Mouse (Mus musculus) limb, embryonic 10.5 days (tissue): ENCODE results near the gene Serpinb1c. TPM values are rescaled to one million over a fixed set of nuclear protein-coding genes. Genes with fewer than 3 reads are reported as not detected.

ENCODE experiments used
- DNase-seq: peaks from one replicate; pipeline ENCODE4 v3.0.0-alpha.2; 2017; ENCODE audit warnings: low spot score
- H3K27ac ChIP-seq: fragments of 300-500 bp; sonication (generic); 2 replicates; pipeline ENCODE4 v1.5.1; 2016; ENCODE audit warnings: mild to moderate bottlenecking
- H3K27me3 ChIP-seq: fragments of 300-500 bp; sonication (generic); 2 replicates; pipeline ENCODE4 v1.6.1; 2016; ENCODE audit warnings: low read depth, mild to moderate bottlenecking; ENCODE audit not compliant: poor library complexity, severe bottlenecking
- H3K36me3 ChIP-seq: fragments of 300-500 bp; sonication (generic); 2 replicates; pipeline ENCODE4 v1.6.1; 2016; ENCODE audit warnings: mild to moderate bottlenecking, moderate library complexity
- H3K4me1 ChIP-seq: fragments of 300-500 bp; sonication (generic); 2 replicates; pipeline ENCODE4 v1.6.1; 2016
- H3K4me3 ChIP-seq: fragments of 300-500 bp; sonication (generic); 2 replicates; pipeline ENCODE4 v1.5.1; 2016; ENCODE audit warnings: mild to moderate bottlenecking, moderate library complexity
- H3K9me3 ChIP-seq: fragments of 300-500 bp; sonication (generic); replicated peaks from 2 replicates; pipeline ENCODE4 v1.6.1; 2016; ENCODE audit warnings: mild to moderate bottlenecking
- WGBS: fragments of 180-500 bp; shearing (Covaris S2); methylation state at CpG from one replicate; pipeline ENCODE4 v1.1.7; 2016; 5-methylcytosine and 5-hydroxymethylcytosine counted together
- polyA plus RNA-seq: library from polyadenylated mRNA; unstranded; fragments of >200 nt; fragmentation: Nextera tagmentation; extraction: Ambion mirVana; gene quantifications from 2 replicates; pipeline ENCODE4 v1.2.1, GENCODE M21; 2016

Serpinb1c gene
- polyA plus RNA-seq, 1 experiment from 2014 or later, result not detected

GRCm38 (mm10) chr13:32831505-32832273 is 66.3 kb downstream of the Serpinb1c start:
- no peak overlapping the region for H3K4me3 ChIP-seq
- no peaks in the 10 kb centered on the region for H3K36me3 ChIP-seq
- no peaks in the 10 kb centered on the region for H3K4me1 ChIP-seq
- H3K9me3 ChIP-seq, result no peaks in the 10 kb centered on the region
- WGBS, result 85% methylated on average over 3 of the region's 3 CpGs
- no peaks in the 10 kb centered on the region for H3K27me3 ChIP-seq
- H3K27ac ChIP-seq, result no peak overlapping the region
- no peak for DNase-seq

Other genes starting within 250 kb of the Serpinb1c start
- 0.13 and 0.26 TPM in 2 replicates for gene Mylk4, start 114.3 kb downstream of the Serpinb1c start, polyA plus RNA-seq
- 14.8 and 20.6 TPM in 2 replicates for gene Wrnip1, start 96.2 kb downstream of the Serpinb1c start, polyA plus RNA-seq
- gene D930007J09Rik, start 95.4 kb downstream of the Serpinb1c start, polyA plus RNA-seq, result not detected in 2 replicates
- 0.46 and 2.1 TPM in 2 replicates for gene Serpinb1a, start 47.0 kb downstream of the Serpinb1c start, polyA plus RNA-seq
- gene Serpinb6b, start 67.0 kb upstream of the Serpinb1c start, polyA plus RNA-seq, result 0.33 and 0.50 TPM in 2 replicates
- 0.84 and 1.0 TPM in 2 replicates for gene Serpinb9, start 105.0 kb upstream of the Serpinb1c start, polyA plus RNA-seq
- not detected in 2 replicates for gene Serpinb9b, start 129.2 kb upstream of the Serpinb1c start, polyA plus RNA-seq
- not detected in 2 replicates for gene Serpinb1b, start 180.4 kb upstream of the Serpinb1c start, polyA plus RNA-seq